Mouse (Mus musculus) embryo, embryonic 10.5 days (tissue): ENCODE data around the gene Rhoa.
"Not testable (repeated sequence)": the region's sequence is repeated elsewhere in the genome, so short reads cannot be mapped to it uniquely, and the experiment has no call there.

Experiments
- DNase-seq: peaks from one replicate; pipeline ENCODE4 v3.0.0-alpha.2; 2015; ENCODE audit warnings: low spot score

Rhoa gene

DNA sequence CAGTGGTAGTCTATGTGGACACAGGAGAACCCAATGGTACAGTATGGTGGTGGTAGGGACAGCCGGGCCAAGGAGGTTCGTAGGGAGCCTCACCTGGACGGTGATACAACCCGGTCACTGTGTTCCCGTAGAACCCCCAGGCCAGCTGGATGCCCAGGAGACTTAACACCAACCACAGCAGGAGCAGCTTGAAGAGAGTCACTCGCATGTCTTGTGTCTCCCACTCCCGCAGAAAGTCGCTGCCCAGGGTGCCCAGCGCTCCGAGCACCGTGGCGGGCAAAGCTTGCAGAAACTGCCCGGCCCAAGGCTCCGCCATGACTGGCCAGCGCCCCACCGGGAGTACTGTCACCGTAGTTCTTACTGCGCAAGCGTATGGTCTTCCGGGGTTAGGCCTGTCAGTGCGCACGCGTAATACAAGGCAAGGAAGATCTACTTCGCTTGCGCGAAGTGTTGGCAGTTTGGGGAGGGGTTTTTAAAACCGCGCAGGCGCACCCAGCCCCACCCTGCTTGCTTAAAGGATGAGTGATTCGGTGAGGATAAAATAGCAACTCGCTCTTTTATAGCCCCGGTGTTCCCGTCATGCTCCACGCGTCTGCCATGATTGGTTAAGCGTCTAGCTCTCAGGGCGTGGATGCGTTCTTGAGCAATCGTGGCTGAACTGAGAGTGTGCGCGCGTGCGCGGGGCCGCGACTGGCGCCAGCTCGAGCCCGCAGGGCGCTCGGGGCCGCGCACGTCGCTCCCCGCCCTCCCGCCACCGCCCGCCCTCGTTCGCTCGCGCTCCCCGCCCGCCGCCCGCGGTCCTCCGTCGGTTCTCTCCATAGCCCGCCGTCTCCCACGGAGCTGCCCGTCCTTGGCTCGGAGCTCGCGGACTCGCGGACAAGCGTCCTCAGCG, at the start of gene Rhoa, which contains the start of gene Tcta:
TSS of gene Rhoa (plus strand) at position 501 of the 892 bp plus-strand sequence.
TSS of gene Tcta (minus strand) at position 532 of the 892 bp plus-strand sequence.
- DNase-seq, result peak; percentile 100

DNA sequence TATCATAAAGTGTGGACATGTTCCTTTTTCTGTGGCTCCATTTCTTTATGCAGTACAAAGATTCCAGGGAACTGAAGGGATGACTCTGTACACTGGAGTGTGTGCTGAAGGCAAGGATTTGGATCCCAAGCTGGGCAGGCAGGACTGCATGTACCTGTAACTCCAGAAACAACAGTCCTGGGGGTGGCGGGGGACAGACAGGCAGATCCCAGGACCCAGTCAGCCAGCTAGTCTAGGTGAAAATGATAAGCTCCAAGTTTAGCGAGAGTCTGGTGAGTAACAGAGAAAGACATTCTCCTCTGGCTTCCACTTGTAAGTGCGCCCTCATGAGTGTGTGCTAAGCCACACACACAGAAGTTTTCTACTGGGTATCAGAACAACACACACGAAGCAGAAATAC, 45.4 kb upstream of the Rhoa start:
- no peak for DNase-seq

DNA sequence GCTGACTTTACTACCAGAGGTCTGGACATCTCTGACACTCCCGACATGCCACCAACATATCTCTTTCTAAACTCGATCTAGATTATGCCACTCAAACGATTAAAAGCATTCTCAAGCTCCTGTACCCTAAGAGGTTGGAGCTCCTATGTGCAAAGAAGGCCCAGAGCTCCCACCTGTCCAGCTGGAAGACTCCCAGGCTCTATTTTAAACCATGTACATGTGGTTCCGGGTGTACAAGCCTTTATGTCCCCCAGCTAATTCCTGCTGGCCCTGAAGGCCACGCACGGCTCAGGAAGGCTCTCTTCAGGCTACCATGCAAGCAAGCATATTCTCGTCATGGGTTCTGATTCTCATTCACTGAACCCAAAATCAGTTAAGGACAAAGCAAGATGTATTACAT, 44.1 kb upstream of the Rhoa start:
- DNase-seq, result no peak

DNA sequence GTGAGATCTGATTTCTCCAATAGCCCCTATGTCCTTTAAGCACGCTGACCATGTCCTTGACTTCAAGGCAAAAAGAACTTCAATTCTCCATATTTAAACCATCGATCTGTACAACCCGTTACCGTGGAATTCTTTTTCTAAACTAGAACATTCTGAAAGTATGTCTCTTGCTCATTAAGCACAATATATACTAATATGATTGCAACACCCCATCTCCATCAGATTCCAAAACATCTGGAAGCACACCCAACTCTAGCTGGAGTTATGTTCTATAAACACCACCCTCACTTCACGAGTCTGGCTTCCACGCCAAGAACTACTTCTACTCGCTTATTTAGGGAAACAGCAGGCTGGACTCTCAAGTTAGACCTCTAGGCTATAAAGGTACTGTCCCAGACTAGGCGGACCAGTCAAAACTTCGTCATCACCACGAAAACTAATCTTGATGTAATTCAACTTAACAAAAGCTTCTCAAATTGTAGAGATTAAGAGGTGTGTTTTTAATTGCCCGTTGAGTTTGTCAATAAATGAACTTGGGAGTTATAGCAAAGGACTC, 43.4 kb upstream of the Rhoa start:
- no peak for DNase-seq

DNA sequence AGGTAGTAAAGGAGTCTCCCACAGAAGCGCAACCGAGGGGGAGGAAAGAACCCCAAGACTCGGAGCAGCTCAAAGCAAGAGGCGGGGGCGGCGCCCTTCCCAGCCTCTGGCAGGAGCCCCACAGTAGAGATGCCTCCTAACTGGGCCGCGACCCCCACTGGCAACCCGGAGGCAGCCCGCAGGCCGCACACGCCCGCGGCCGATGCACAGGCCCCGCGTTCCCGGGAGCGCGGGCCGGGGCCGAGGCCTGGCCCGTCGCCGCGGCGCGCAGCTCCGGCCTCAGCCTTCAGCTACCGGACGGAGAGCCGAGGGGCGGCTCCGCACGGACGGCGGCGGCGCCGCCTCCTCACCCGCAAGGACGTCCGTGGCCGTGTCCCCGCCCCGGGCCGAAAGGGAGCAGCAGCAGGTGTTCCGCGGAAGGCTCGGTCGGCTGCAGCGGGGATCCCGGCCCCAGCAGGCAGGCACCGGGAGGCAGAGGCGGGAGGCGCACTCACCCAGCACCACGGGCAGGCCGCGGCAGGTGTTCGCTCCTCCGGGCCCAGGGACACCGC, 42.7 kb upstream of the Rhoa start:
- peak; percentile 59 for DNase-seq

DNA sequence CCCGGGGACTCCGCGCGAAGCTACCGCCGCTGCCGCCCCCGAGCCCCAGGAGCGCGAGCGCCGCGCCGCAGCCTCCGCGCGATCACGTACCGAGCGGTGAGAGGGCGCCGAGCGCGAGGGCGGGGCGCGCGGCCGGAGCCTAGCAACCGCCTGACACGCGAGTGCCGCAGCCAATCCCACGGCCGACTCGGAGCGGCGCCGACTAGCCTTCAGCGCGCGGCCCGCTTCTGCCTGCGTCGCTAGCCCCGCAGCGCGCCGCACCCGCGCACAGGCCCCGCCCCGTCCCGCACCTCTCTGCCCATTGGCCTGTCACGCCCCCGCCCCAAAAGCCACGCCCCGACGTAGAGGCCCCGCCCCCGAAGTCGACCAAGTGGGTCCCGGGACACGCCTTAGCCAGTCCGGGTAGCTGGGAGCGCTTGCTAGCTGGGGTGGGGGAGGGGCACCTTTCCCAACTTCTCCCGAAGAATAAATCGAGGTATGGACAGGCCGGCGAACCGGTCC, 42.2 kb upstream of the Rhoa start, which contains the start of gene Dag1:
TSS of gene Dag1 (minus strand) at position 269 of the 501 bp plus-strand sequence.
- DNase-seq, result peak; percentile 98

DNA sequence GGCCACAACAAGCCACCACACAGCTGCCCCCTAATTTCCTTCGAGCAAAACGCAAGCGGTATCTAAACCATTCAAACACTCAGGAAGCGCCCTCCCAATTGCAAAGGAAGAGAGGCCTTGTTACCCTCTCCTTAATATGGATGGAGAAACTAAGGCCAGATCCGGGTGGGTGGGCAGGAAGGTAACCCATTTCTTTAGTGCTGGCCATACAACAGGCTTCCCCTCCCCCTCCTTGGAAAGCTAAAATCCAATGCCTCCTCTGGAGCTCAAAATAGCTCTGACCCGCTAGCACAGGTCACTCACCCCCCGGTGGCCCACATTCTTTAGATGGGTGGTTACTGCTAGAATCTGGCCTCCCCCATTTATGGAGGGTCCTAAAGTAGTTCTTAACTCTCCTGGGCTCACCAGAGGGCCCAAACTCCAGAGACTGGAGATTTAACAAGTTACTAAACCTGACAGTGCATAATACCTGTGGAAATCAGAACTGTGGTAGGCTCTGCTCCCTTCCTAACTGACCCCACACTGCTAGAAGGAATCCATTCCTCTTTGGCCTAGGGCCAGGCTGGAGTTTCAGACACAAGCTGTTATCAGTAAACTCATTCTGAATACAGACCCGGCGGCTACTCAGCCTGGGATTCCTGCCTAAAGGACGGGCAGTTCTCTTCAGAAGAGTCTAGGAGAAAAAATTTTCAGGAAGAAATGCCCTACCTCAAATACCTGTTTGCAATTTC, 41.6 kb upstream of the Rhoa start:
- no peak for DNase-seq

DNA sequence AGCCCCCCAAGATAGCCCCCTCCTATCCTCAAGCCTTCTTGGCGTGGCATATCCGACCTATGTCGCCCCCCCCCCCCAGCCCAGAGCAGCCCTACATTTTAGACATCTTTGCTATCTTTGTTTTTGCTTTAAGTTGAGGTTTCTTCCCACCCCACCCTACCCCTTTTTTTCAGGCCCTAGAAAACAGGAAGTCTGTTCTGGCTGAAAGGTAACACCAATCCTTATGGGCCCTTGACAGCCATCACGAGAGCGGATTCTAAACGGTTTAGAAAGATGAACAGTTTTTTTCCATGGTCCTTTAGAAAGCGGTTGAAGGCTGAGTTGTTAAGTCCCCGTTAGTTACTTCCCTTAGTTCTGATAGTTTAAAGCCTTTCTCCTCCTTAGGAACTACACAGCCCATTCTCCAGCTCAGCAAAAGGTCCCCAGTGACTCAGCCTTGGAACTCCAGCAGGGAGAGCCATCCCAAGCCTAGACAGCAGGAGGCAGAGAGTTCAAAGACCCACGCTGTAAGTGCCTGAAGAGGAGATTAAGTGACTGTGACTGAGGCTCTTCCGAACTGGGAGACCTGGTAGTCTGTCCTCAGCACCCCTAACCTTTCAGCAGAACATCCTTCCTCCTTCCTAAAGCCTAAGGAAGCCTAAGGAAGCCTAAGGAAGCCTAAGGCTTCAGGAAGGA, 39.5 kb upstream of the Rhoa start:
- no peak for DNase-seq

DNA sequence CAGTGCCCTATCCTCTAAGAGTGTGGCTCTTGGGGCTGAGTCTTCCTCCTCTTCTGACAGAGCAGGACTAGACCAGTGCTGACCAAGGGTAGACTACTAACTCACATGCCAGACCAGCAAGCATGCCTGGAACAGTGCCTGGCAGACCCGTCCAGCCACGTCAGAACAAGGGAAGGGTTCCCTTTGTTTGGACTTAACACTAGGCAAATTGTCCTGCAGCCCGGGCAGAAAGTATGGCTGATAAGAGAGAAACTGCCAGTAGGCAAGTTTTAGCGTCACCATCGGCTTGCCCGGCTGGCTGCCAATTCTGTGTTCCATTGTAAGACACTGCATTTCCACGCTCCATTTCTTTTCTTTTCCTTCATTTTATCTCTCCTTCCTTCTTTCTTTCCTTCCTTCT, 38.2 kb upstream of the Rhoa start:
- no peak for DNase-seq

DNA sequence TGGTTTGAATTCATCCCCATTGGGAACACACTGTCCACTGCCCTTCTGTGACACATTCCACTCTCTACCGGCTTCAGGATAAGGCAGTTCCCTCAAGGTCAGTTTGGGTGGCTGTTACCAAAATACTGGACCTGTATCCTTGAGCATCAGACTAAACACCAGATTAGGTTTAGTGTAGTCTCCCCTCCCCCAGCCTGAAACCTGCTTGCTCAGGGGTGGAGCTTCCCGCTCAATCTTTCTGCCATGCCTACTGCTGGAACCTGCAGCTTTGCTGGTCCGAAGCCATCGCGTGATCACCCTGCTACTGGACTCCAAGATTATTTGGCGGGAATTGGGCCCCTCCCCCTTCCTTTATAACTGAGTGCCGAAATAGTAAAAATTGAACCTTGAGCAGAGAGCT, 37.2 kb upstream of the Rhoa start:
- DNase-seq, result not testable (repeated sequence)

DNA sequence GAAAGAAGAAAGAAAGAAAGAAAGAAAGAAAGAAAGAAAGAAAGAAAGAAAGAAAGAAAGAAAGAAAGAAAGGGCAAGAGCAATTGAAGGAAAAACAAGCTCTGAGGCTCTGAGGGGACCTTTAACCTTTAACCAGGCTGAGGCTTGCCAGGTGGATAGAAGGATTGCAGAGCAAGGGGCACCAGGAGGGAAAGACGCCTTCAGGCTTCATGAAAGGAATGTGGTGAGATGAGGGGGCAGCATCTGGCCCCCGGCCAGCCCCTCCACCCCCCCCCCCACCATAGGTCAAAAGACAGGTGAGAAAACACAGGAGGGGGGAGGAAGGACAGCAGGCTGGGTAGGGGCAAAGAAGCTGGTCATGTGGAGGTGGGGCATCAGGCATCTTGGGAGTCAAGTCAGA, 34.0 kb upstream of the Rhoa start:
- DNase-seq, result peak; percentile 35

DNA sequence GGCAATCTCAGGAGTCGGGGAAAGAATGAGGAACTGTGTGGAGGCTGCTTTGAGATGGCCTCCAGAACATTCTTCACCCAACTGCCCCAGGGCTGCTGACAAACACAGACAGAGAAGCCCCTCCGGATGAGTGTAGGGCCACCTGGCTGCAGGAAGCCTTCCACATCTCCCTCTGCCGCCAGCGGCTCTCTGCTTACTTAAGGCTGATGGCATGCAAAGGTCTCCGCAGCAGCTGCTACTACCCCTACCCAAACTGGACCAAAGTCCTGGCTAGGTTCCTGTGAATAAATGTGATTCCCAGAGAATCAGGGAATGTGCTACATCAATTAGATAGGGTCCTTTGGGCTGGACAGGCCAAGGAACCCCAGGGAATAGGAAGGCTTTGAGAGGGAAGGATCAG, 33.2 kb upstream of the Rhoa start:
- DNase-seq, result no peak

DNA sequence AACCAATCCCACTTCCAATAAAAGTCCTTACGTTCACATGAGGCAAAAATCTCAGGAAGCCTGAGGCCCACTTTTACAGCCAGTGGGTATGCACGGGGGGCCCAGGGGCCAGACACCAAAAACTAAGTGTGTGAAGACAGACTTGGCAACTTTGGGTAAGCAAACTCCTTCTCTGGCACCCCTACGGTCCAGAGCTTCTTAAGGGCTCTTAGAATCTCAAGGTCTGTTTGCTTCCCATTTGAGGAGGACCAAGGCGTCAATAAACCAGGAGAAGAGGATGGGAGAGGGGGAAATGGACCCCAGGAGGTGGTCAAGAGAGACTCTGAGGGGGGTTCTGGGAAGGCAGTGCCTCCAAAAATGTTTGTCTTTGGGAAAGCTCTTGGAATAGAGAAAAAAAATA, 32.4 kb upstream of the Rhoa start:
- no peak for DNase-seq

DNA sequence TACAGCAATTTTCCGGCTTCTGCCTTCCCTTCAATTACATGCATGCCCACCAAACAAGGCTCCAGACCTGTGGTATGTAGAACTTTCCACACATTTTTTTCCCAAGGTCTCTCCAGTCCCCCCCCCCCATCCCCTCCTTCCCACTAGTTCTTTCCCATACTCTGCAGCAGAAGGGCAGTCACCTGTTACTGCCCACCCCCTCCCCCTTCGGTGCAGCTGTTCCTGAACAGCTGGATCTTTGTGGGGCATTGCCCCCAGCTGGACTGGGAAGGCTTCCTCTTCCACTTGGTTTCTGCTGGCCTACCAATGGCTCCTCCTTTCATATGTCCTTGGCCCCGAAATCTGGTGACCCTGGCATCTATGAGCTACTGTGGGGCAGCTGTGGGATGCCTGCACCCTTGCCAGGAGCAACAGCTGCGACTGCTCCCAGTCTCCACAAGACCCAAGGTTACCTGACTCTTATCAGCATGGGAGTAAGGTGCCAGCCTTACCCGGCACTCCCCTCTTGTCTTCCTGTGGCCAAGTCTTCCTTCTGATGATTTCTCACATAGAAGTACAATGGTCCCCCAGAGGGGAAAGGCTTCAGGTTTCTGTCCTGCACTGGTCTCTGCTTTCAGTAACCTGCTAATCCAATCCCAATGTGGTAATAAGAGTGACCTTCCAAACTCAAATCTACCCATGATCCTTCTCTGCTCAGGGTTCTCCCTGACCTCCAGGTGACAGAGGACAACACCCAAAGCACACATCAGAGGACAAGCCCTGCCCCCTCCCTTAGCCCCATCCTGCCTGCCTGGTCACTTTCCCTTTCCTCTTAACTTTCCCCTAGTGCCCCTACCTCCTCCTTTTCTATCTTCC, 31.2 kb upstream of the Rhoa start:
- DNase-seq, result no peak

DNA sequence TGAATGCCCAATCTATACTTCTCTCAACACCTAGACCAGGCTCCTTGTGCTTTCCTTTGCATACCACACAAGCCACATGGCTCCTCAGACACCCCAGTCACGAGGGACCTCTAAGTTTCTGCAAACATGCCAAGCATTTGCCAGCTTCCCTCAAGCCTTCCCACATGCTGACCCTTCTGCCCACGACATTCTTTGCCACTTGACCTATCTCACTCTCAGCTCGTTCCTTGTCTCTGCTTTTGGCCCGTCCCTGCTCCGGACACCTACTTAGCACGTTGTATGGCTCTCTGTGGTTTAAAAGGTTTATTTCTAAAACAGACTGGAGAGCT, 30.6 kb upstream of the Rhoa start:
- no peak for DNase-seq

DNA sequence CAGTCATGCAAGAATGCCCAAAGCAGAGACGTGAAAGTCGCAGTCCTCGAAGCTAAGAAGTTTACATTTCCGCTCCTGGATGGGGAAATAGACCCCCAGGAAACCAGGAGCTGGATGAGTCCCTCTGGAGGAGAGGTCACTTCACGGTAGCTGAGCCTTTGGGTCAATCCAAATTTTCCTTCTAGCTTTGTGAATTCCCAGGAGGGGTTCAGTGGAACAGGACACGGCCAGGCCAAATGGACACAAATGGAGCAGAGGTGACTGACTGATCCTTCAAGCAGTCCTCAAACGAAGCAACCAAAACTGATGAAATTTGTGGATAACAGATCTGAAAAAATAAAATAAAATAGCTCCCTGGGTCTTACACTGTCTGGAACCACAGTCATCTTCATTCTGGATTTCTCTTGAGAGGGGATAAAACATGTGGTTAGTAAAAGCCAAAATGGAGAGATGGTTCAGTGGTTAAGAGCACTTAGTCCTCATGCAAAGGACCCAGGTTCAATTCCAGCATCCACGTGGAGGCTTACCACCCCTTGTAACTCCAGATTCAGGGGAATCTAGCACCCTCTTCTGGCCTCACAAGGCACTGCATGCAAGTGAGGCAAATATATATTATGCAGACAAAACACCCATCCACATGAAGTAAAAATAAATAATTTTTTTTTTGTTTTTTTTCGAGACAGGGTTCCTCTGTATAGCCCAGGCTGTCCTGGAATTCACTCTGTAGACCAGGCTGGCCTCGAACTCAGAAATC, 27.1 kb upstream of the Rhoa start:
- DNase-seq, result peak; percentile 63

DNA sequence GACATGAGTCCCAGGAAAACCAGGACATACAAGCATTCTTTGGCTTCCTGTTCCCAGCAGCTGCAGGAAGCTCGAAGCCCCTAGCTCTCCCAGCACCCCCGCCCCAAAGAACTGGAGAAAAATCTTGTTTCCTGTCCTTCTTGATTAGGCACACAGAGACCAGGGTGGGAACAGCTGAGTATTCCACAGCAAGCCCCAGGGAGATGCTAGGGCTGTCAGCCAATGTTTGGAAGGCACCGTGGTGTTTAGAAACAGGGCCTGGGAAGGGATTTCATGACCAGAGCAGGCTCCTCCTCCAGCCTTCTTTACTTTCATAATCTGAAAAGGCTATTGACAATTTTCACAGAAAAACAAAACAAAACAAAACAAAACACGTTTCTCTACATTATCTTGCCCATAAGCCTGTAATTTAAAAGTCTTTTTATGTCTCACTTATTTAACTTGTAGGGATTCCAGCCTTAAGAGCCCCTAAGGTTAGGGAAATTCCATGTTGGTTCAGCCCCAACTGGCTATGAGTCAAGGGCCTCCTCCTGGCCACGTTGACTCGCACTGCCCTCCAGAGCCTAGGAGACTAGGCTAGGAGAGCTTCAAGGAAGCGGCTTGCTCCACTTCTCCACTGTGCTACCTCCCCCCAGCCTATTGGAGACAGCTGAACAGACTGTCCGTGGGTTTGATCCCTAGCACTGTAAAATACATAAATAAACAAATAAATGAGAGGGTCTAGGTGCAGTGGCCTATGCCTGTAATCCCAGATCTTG, 25.7 kb upstream of the Rhoa start:
- no peak for DNase-seq

DNA sequence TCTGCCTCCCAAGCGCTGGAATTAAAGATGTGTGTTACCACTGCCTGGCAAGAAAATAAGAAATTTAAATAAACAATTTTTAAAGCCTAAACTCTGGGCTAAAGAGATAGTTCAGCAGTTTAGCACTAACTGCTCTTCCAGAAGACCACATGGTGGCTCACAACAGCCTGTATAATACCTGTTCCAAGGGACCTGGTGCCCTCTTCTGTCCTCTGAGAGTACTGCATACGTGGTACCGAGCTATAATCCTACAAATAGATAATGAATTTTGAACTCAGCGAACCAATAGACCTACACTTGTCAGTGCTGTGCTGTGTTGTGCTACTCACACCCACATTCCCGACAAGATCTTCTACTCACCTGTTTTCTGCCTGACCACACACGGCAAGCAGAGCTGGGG, 21.5 kb upstream of the Rhoa start:
- DNase-seq, result peak; percentile 91

DNA sequence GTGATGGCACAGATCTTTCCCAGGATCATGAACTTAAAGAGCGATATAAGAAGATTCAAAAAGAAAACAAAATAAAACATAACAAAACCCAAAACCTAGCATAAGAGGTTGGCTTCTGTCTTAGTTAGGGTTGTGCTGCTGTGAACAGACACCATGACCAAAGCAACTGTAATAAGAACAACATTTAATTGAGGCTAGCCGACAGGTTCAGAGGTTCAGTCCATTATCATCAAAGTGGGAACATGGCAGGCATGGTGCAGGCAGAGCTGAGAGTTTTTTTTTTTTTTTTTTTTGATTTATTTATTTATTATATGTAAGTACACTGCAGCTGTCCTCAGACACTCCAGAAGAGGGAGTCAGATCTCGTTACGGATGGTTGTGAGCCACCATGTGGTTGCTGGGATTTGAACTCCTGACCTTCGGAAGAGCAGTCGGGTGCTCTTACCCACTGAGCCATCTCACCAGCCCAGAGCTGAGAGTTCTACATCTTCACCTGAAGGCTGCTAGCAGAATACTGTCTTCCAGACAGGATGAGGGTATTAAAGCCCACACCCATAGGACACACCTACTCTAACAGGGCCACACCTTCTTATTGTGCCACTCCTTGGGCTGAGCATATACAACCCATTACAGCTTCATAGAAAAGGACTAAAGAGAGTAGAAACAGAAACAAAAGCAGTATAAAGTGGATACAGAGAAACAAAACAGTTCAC, 18.2 kb upstream of the Rhoa start:
- not testable (repeated sequence) for DNase-seq
